In genomic region chr6:86318855-86319254, GRCm38 (mm10) we compare ENCODE assay signal across 10 mouse cellular contexts. TPM values are rescaled to one million over a fixed set of nuclear protein-coding genes. Genes with fewer than 3 reads are reported as not detected.
DNase-seq lines count a peak whose midpoint lies in the region; ATAC-seq and TF ChIP-seq lines count a peak whose summit lies in the region.
"Had no signal": no experiment of that assay in that cellular context is flagged by ENCODE, and none has a peak within 500 bp of the region (broad histone marks: within the 10 kb centered on the region; RNA-seq: fewer than 3 reads in every experiment).

No protein-coding gene starts in this region.

- H3K9me3 ChIP-seq in heart, embryonic 13.5 days: no peaks in the 10 kb centered on the region; the same call in 1 of the 2 replicates

- ATAC-seq in heart, embryonic 13.5 days (ENCODE audit: extremely low read depth, insufficient number of reproducible peaks, low FRiP score, low TSS enrichment): no peak

- H3K4me2 ChIP-seq in heart, embryonic 13.5 days: no peak overlapping the region

- TF ChIP-seq POLR2A in embryonic fibroblast, embryonic 13.5 days (IDR thresholded peaks at IDR 0.05; ENCODE audit: low read depth, low read length): no peak

- no peak for DNase-seq in heart, postnatal 25 days (ENCODE audit: low spot score)
- peak; percentile 38 to 56 for DNase-seq in right cerebral cortex, adult 2 months (ENCODE audit: low spot score in 2 of 2)
- DNase-seq in right cerebral cortex, postnatal 4 days: no peak
- peak; percentile 22 for DNase-seq in urinary bladder, postnatal 25 days (ENCODE audit: low spot score)
- DNase-seq in gastrocnemius, postnatal 25 days: no peak
- no peak for DNase-seq in ovary, postnatal 14 days (ENCODE audit: low spot score)
- DNase-seq: kidney, postnatal 25 days had no signal

- no peaks in the 10 kb centered on the region for H3K27me3 ChIP-seq in heart, embryonic 13.5 days (replicated peaks)

- H3K27ac ChIP-seq in heart, embryonic 13.5 days (replicated peaks): peak overlapping the region; percentile 53; the same call in 1 of the 2 replicates
- H3K27ac ChIP-seq in embryonic fibroblast, embryonic 13.5 days (ENCODE audit: insufficient read depth, low read length): peak overlapping the region; percentile 51; the same call in 1 of the 2 replicates
- H3K27ac ChIP-seq: macrophage had no signal

- H3K4me1 ChIP-seq in heart, embryonic 13.5 days: peaks cover 9% of the 10 kb centered on the region
- peaks cover 10% of the 10 kb centered on the region for H3K4me1 ChIP-seq in embryonic fibroblast, embryonic 13.5 days (ENCODE audit: control insufficient read depth, insufficient read depth, low read length)

- intact Hi-C loops in heart, postnatal 25 days (cut with DNase I): no loop called here

- 37% methylated on average over 4 of the region's 4 CpGs for WGBS in heart, embryonic 13.5 days

- TF ChIP-seq CTCF in embryonic fibroblast, embryonic 13.5 days (IDR thresholded peaks at IDR 0.05; ENCODE audit: borderline replicate concordance, insufficient read depth, low read length): no peak

- no peak overlapping the region for H3K4me3 ChIP-seq in heart, embryonic 13.5 days
- no peak overlapping the region for H3K4me3 ChIP-seq in embryonic fibroblast, embryonic 13.5 days (ENCODE audit: insufficient read depth, low read length)

- H3K9ac ChIP-seq in heart, embryonic 13.5 days: no peak overlapping the region

- no peaks in the 10 kb centered on the region for H3K36me3 ChIP-seq in heart, embryonic 13.5 days

RNA-seq across cellular contexts. Expression of gene Fam136a, which starts 46.6 kb away (rescaled TPM):
- 93.8 and 107 TPM in 2 replicates for polyA plus RNA-seq in heart, embryonic 13.5 days (2015; fragmentation: Nextera tagmentation; extraction: Ambion mirVana)
- total RNA-seq in heart, postnatal 25 days (2021): 10 to 100 TPM; 25.2 to 29.7 TPM
- polyA plus RNA-seq in embryonic fibroblast, embryonic 13.5 days (2011; ENCODE audit: insufficient read length, low read depth, missing spikeins): 27.5 and 31.9 TPM in 2 replicates
- total RNA-seq in gastrocnemius, postnatal 25 days (2021): 10 to 100 TPM; 16.0 to 16.3 TPM

RNA-seq across cellular contexts. Expression of gene Snrpg, which starts 52.2 kb away (rescaled TPM):
- polyA plus RNA-seq in heart, embryonic 13.5 days (2015; fragmentation: Nextera tagmentation; extraction: Ambion mirVana): 315 and 377 TPM in 2 replicates
- 10 to 100 TPM; 45.9 to 49.7 TPM for total RNA-seq in heart, postnatal 25 days (2021)
- 141 and 203 TPM in 2 replicates for polyA plus RNA-seq in embryonic fibroblast, embryonic 13.5 days (2011; ENCODE audit: insufficient read length, low read depth, missing spikeins)
- total RNA-seq in gastrocnemius, postnatal 25 days (2021): 10 to 100 TPM; 26.2 to 27.1 TPM

Comparison
In these comparisons a context has a peak if more than half of its experiments do, and no peak if none do; other contexts are left out.
1. DNase-seq: peak in right cerebral cortex, adult 2 months (2 of 2) and urinary bladder, postnatal 25 days (single experiment); none in heart, postnatal 25 days (single experiment), right cerebral cortex, postnatal 4 days (single experiment), gastrocnemius, postnatal 25 days (single experiment) and ovary, postnatal 14 days (single experiment).